Mouse (Mus musculus) midbrain, embryonic 16.5 days (tissue): ENCODE measurements around the gene Eef2. TPM values are rescaled to one million over a fixed set of nuclear protein-coding genes. Genes with fewer than 3 reads are reported as not detected.

ENCODE experiments used
- ATAC-seq: fragments of 200-750 bp; cut with Nextera tagmentation; 2 replicates; pipeline ENCODE4 v1.8.0; 2017; ENCODE audit warnings: moderate TSS enrichment
- H3K27ac ChIP-seq: fragments of 300-500 bp; sonication (generic); 2 replicates; pipeline ENCODE4 v1.5.1; 2014; ENCODE audit warnings: mild to moderate bottlenecking, low read length, mixed read lengths
- H3K27me3 ChIP-seq: fragments of 300-500 bp; sonication (generic); 2 replicates; pipeline ENCODE4 v1.6.1; 2014; ENCODE audit warnings: low read depth, low read length, mixed read lengths; ENCODE audit not compliant: control insufficient read depth, insufficient read depth
- H3K36me3 ChIP-seq: fragments of 300-500 bp; sonication (generic); 2 replicates; pipeline ENCODE4 v1.6.1; 2014; ENCODE audit warnings: mild to moderate bottlenecking, low read length, moderate library complexity, mixed read lengths; ENCODE audit not compliant: control insufficient read depth, insufficient read depth
- H3K4me1 ChIP-seq: fragments of 300-500 bp; sonication (generic); 2 replicates; pipeline ENCODE4 v1.6.1; 2014; ENCODE audit warnings: mild to moderate bottlenecking, low read length, mixed read lengths; ENCODE audit not compliant: control insufficient read depth, insufficient read depth
- H3K4me2 ChIP-seq: fragments of 300-500 bp; sonication (generic); 2 replicates; pipeline ENCODE4 v1.6.1; 2014; ENCODE audit warnings: mild to moderate bottlenecking, low read length, mixed read lengths
- H3K4me3 ChIP-seq: fragments of 300-500 bp; sonication (generic); 2 replicates; pipeline ENCODE4 v1.5.1; 2014; ENCODE audit warnings: low read depth, mild to moderate bottlenecking, low read length, moderate library complexity, mixed read lengths
- H3K9ac ChIP-seq: fragments of 300-500 bp; sonication (generic); 2 replicates; pipeline ENCODE4 v1.6.1; 2014; ENCODE audit warnings: low read depth, low read length, mixed read lengths
- H3K9me3 ChIP-seq: fragments of 300-500 bp; sonication (generic); replicated peaks from 2 replicates; pipeline ENCODE4 v1.6.1; 2014; ENCODE audit warnings: mild to moderate bottlenecking, low read length, mixed read lengths; ENCODE audit not compliant: control insufficient read depth, poor library complexity, severe bottlenecking
- WGBS: fragments of 180-500 bp; shearing (Covaris S2); extraction: QIAGEN DNeasy Blood & Tissue Kit; methylation state at CpG from one replicate; pipeline ENCODE4 v1.1.7; 2014; 5-methylcytosine and 5-hydroxymethylcytosine counted together
- polyA plus RNA-seq: library from polyadenylated mRNA; unstranded; fragments of >200 nt; fragmentation: Nextera tagmentation; extraction: Ambion mirVana; gene quantifications from 2 replicates; pipeline ENCODE4 v1.2.1, GENCODE M21; 2015

Eef2 gene
- polyA plus RNA-seq, 1 experiment from 2014 or later, result 535 TPM

- WGBS, result 1% methylated on average over 61 of the region's 93 CpGs
- H3K9me3 ChIP-seq, result no peaks in the 10 kb centered on the region
- peaks cover 21% of the 10 kb centered on the region for H3K4me1 ChIP-seq
- H3K27me3 ChIP-seq, result peaks cover 22% of the 10 kb centered on the region
- peak; percentile 87 for ATAC-seq
- H3K36me3 ChIP-seq, result peaks cover 16% of the 10 kb centered on the region
- peak overlapping the region; percentile 59 for H3K4me3 ChIP-seq
- H3K9ac ChIP-seq, result peak overlapping the region; percentile 84
- peak overlapping the region; percentile 96 for H3K27ac ChIP-seq
- peak overlapping the region; percentile 98 for H3K4me2 ChIP-seq
Observed at GRCm38 (mm10) chr10:81192270-81192967, 16.0 kb downstream of the Eef2 start.

- 2% methylated on average over 19 of the region's 19 CpGs for WGBS
- peak; percentile 47 for ATAC-seq
- Histone ChIP-seq H3K9ac (peak overlapping the region; percentile 84), H3K4me3 (peak overlapping the region; percentile 59), H3K27ac (peak overlapping the region; percentile 96), H3K4me1 (peaks cover 21% of the 10 kb centered on the region), H3K4me2 (peak overlapping the region; percentile 98), H3K36me3 (peaks cover 16% of the 10 kb centered on the region), H3K9me3 (no peaks in the 10 kb centered on the region), H3K27me3 (peaks cover 22% of the 10 kb centered on the region)
Observed at GRCm38 (mm10) chr10:81192968-81193501, 16.6 kb downstream of the Eef2 start.

- peaks cover 12% of the 10 kb centered on the region for H3K36me3 ChIP-seq
- no peaks in the 10 kb centered on the region for H3K9me3 ChIP-seq
- H3K4me3 ChIP-seq, result no peak overlapping the region
- 13% methylated on average over 36 of the region's 37 CpGs for WGBS
- H3K27ac ChIP-seq, result no peak overlapping the region
- peak overlapping the region; percentile 21; the same call in 1 of the 2 replicates for H3K9ac ChIP-seq
- H3K27me3 ChIP-seq, result peaks cover 22% of the 10 kb centered on the region
- H3K4me2 ChIP-seq, result no peak overlapping the region
- peaks cover 21% of the 10 kb centered on the region for H3K4me1 ChIP-seq
- ATAC-seq, result no peak
Observed at GRCm38 (mm10) chr10:81193991-81194774, 17.8 kb downstream of the Eef2 start.

GRCm38 (mm10) chr10:81195300-81195699 lies 18.9 kb downstream of the Eef2 start:
- 69% methylated on average over 4 of the region's 4 CpGs for WGBS
- Histone ChIP-seq H3K27me3 (peaks cover 22% of the 10 kb centered on the region), H3K9me3 (no peaks in the 10 kb centered on the region), H3K4me3 (no peak overlapping the region), H3K4me1 (peaks cover 21% of the 10 kb centered on the region), H3K4me2 (no peak overlapping the region), H3K27ac (no peak overlapping the region), H3K9ac (no peak overlapping the region), H3K36me3 (peaks cover 6% of the 10 kb centered on the region)
- no peak for ATAC-seq

- Histone ChIP-seq H3K4me1 (peaks cover 19% of the 10 kb centered on the region), H3K4me2 (no peak overlapping the region), H3K9ac (no peak overlapping the region), H3K27ac (no peak overlapping the region), H3K36me3 (no peaks in the 10 kb centered on the region), H3K27me3 (peaks cover 22% of the 10 kb centered on the region), H3K4me3 (no peak overlapping the region), H3K9me3 (no peaks in the 10 kb centered on the region)
- no peak for ATAC-seq
- WGBS, result 69% methylated on average over 11 of the region's 11 CpGs
Observed at GRCm38 (mm10) chr10:81196470-81197065, 20.1 kb downstream of the Eef2 start.

GRCm38 (mm10) chr10:81197305-81197704 lies 20.9 kb downstream of the Eef2 start:
- no peak for ATAC-seq
- no peak overlapping the region for H3K4me2 ChIP-seq
- H3K36me3 ChIP-seq, result no peaks in the 10 kb centered on the region
- 57% methylated on average over 6 of the region's 6 CpGs for WGBS
- no peak overlapping the region for H3K27ac ChIP-seq
- H3K27me3 ChIP-seq, result peaks cover 22% of the 10 kb centered on the region
- H3K9ac ChIP-seq, result no peak overlapping the region
- no peak overlapping the region for H3K4me3 ChIP-seq
- H3K4me1 ChIP-seq, result peaks cover 13% of the 10 kb centered on the region
- no peaks in the 10 kb centered on the region for H3K9me3 ChIP-seq

GRCm38 (mm10) chr10:81198230-81198629 lies 21.8 kb downstream of the Eef2 start:
- H3K4me2 ChIP-seq, result no peak overlapping the region
- no peaks in the 10 kb centered on the region for H3K9me3 ChIP-seq
- no peak overlapping the region for H3K4me3 ChIP-seq
- H3K36me3 ChIP-seq, result no peaks in the 10 kb centered on the region
- H3K4me1 ChIP-seq, result peaks cover 10% of the 10 kb centered on the region
- H3K9ac ChIP-seq, result no peak overlapping the region
- 2% methylated on average over 9 of the region's 9 CpGs for WGBS
- H3K27ac ChIP-seq, result no peak overlapping the region
- H3K27me3 ChIP-seq, result peaks cover 22% of the 10 kb centered on the region
- no peak for ATAC-seq

- no peaks in the 10 kb centered on the region for H3K9me3 ChIP-seq
- WGBS, result 78% methylated on average over 6 of the region's 6 CpGs
- H3K27me3 ChIP-seq, result peaks cover 22% of the 10 kb centered on the region
- H3K4me3 ChIP-seq, result no peak overlapping the region
- no peak overlapping the region for H3K27ac ChIP-seq
- no peak overlapping the region for H3K4me2 ChIP-seq
- no peak overlapping the region for H3K9ac ChIP-seq
- peaks cover 4% of the 10 kb centered on the region for H3K4me1 ChIP-seq
- ATAC-seq, result no peak
- no peaks in the 10 kb centered on the region for H3K36me3 ChIP-seq
Observed at GRCm38 (mm10) chr10:81198990-81199389, 22.6 kb downstream of the Eef2 start.
